Mouse (Mus musculus) left cerebral cortex, postnatal 14 days (tissue): Measurements from ENCODE around the gene Impdh1. TPM values are rescaled to one million over a fixed set of nuclear protein-coding genes. Genes with fewer than 3 reads are reported as not detected.
A peak's percentile ranks its signal among the peaks of the same experiment; 100 is the strongest.
"Not testable (repeated sequence)": the region's sequence is repeated elsewhere in the genome, so short reads cannot be mapped to it uniquely, and the experiment has no call there.

Experiments used
- DNase-seq, 2 experiments: peaks; one replicate each; pipeline ENCODE4 v3.0.0; 2021 to 2022; ENCODE audit warnings: low spot score in 2 of 2, mixed read lengths in 1 of 2
- intact Hi-C: fragments of 180-260 bp; cut with DNase I; formaldehyde crosslinking; loops from one replicate; pipeline ENCODE4 v1.15.1; 2025
- total RNA-seq, 2 experiments: library from RNA; stranded (reverse); gene quantifications; 2 replicates each; pipeline ENCODE4 v1.2.3; 2021

Impdh1 gene
- total RNA-seq, 2 experiments from 2014 or later = 86.5 to 99.2 TPM

- DNase-seq = no peak
- intact Hi-C loops = no loop called here
Measured at GRCm38 (mm10) chr6:29195846-29196698, 20.1 kb downstream of the Impdh1 start.

GRCm38 (mm10) chr6:29195146-29195545 is 21.0 kb downstream of the Impdh1 start:
- intact Hi-C loops = no loop called here
- DNase-seq = no peak

- DNase-seq = no peak
- intact Hi-C loops = no loop called here
Measured at GRCm38 (mm10) chr6:29193961-29194750, 22.0 kb downstream of the Impdh1 start.

- DNase-seq = no peak
- intact Hi-C loops = no loop called here
Measured at GRCm38 (mm10) chr6:29187936-29188335, 28.2 kb downstream of the Impdh1 start.

DNA sequence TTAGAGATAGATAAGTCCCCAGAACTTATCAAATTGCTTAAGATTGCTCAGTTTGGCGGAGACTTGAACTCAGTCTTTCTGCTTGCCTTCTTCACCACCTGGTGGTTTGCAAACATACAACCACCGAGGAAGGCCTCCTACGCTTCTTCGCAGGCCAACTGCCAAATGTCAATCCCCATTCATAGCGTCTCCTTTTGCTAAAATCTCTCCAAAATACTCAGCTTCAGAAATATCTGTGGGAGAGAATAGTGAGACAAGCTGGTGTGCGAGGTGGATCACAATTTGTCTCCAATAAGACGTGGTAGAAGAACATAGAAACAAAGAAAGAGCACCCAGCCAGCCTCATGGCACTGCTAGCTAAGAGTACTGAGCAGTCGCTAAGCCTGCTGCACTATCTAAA is 36.3 kb downstream of the Impdh1 start:
- intact Hi-C loops = no loop called here
- peak; percentile 60 to 72 for DNase-seq

DNA sequence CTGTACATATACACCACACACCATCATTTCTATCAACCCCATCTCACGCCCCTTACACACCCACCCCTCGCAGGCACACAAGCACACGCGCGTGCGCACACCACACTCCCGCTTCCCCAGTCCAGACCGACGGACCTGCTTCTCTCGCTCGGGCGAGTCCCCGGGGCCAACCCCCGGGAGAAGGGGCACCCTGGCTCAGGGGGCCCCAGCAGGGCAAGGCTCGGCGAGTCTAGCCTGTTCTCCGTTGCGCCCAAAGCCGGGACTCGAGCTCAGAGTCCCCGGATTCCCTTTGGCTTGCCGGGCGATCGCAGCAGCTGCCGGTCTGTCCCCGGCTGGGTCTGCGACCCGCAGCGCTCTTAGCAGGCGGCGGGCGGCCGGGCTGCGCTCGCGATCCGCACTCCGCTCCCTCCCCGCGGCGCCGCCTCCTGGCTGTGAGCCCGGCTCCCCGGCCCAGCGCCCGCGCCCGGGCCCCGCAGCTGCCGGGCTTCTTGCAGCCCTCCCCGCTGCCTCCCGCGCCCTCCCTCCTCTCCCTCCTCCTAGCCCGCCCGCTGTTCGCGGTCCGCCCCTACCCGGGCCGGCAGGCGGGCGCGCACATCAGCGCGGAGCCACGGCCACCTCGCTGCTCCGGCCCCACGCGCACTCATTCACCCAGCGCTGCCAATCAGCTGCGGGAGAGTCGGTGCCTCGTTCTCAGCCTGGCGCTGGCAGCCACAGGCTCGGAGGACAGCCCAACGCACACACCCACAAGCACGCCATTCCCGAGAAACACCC is 37.1 kb downstream of the Impdh1 start, which contains the start of gene Prrt4:
Gene Prrt4 (minus strand): TSS at position 697 of the 771 bp plus-strand sequence.
- intact Hi-C loops = no loop called here

DNA sequence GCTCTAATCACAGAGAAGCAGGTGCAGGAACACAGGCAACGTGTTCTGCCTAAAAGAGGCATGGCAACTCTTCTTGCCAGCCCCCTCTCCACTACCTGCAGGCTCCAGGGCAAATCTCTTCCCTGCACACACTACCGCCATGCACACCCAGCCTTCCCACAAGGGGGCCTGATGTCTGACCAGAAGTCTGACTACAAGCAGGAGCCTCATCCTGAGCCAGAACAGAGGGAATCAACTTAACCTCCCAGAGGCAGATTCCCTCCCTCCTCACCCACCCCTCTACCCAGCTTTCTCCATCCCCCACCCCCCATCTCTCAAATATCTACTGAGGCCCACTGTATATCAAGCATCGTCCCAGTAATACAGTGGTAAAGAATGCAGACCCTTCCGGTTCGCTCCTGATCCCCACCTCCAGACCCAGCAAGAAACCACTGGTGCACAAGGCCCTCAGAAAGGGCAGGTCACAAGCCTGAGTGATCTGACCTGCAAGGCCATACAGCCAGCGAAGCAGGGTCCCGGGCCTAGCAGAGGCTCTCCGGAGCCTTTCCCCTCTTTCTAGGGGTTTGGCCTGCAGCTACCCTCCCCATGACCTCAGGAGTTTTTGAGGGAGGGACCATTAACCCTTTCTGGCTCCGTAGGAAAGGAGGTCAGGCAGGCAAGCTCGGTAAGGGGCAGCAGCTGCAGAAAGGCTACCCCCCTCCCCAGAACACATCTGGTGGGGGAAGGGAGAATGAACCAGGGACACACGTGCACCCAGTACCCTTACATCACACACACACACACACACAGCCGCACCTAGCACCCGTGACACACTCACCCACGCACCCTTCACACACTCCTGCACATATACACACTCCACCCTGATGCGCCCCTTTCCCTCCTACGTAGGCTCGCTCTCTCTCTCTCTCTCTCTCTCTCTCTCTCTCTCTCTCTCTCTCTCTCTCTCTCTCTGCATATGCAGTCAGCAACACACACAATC is 38.0 kb downstream of the Impdh1 start:
- DNase-seq = peak in 1 of 2 experiments; percentile 82
- intact Hi-C loops = no loop called here

More for the DNA sequence above, 37.1 kb downstream of the Impdh1 start, which contains the start of gene Prrt4:
- DNase-seq = peak; percentile 71 to 82

- intact Hi-C loops = no loop called here
- DNase-seq = no peak
Measured at GRCm38 (mm10) chr6:29175113-29175512, 41.1 kb downstream of the Impdh1 start.

DNA sequence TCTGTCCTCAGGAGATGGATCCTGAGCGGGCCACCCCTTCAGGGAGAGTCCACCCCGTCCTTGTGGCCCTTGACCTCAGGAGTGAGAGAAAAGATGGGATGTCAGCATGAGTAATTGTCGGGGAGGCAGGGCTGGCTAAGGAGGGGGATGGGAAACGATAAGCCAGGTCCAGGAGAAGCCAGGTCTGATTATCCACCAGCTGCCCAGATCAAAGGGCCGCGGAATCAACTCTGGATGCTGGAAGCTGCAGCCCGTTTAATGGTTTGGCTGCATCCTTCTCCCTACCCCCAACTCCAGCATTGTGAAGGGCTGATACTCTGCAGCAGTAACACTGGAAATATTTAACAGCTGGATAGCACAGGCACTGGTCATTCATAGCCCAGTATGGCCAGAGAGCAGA is 41.8 kb downstream of the Impdh1 start:
- no peak for DNase-seq
- intact Hi-C loops = no loop called here

DNA sequence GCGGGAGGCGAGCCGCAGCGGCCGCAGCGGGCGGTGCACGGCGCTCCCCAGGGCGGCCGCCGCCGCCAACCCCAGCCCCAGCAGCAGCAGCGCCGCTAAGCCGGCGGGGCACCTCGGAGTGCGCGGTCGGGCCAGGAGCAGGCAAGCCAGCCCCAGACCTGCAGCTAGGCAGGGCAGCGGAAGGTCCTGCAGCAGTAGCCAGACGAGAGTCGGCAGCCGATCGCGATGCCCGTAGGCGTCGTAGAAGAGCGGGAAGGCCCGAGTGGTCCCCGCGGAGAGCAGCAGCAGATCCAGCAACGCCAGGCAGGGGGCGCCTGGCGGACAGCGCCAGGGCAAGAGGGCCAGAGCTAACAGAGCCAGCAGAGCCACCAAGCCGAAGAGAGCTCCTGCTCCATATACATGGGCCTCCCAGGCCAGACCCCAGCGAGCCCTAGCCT is 45.2 kb downstream of the Impdh1 start:
- DNase-seq = peak; percentile 77 to 80
- intact Hi-C loops = no loop called here

DNA sequence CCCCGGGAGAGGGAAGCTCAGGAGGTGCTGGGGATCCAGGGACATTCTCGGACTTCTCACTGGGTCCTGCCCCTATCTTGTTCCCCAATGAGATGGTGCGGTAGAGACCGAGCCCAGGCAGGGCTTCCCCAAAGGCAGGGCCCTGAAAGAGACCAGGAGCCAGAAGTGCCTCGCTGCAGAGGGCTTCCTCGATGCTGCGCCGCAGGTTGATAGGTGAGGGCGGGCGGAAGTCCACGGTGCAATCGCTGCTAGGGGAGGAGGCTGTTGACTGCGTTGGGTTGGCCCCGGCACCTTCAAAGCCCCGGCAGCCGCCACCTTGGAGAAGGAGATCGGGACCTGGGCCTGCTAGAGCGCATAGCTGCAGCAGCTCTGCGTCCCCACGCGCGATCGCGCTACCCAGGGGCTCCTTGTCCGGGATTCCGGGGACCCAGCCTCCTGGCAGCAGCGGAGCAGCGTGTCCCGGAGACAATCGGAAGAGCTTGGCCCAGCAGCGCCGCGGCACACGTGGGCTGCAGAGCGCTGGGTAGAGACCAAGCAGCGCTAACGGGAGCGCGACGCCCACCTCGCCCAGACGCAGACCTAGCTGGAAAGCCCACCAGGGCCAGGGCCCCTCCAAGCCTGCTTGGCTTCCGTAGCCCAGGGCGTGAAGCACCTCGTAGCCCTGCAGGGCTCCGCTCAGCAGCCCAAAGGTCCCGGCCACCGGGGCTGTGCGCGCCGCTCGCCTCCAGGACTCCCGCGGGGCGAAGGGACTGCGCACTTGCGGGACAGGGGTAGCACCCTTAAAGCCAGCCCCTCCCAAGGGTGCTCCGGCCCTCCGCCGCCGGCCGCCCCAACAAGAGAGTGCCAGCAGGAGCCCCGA is 45.9 kb downstream of the Impdh1 start:
- no peak for DNase-seq

GRCm38 (mm10) chr6:29169675-29170062 is 46.5 kb downstream of the Impdh1 start:
- DNase-seq = no peak
- intact Hi-C loops = loop anchor here (5.0 kb wide), 1 partner anchor 108 kb away; the partner anchor contains the start of gene Fam71f2

More for the DNA sequence above, 45.9 kb downstream of the Impdh1 start:
- intact Hi-C loops = no loop called here

DNA sequence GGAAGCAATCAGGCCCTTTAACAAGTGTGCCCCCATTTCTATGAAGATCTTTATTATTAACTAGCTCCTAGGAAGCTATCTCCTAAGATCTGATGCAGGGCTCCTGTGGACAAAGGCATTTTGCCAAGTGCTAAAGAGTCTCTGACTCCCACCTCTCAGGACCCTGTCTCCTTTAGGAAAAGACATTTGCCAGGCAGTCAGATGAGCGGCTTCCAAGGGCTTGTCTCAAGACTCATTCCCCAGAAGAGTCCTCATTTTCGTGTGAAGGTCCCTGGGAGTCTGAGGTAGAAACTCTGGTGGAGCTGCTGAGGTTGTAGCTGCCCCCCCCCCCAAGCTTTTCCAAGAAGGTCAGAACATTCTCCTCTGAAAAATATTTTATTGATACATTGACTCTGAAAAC is 47.3 kb downstream of the Impdh1 start:
- DNase-seq = no peak
- intact Hi-C loops = loop anchor here (5.0 kb wide), 1 partner anchor 108 kb away; the partner anchor contains the start of gene Fam71f2

DNA sequence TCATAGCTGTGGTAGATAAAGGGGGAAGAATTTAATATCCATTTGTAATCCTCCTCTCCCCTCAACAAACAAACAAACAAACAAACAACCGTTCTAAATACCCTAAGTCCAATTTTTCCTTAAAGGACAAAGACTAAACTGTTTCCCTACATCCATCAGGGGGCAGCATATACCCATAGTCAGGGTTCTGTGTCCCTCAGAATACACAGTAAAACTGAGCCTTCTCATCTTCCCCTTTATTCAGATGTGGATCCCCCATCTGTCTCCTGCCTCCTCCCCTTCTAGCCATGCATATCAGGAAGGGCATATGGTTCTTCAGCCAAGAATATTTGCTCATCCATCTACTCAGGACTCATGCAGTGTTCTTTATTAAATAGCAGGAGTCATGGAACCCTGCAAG is 50.0 kb downstream of the Impdh1 start:
- intact Hi-C loops = loop anchor here (1.0 to 5.0 kb wide), 2 partner anchors 32 to 111 kb away; partner anchors contain the start of gene Fam71f2
- peak; percentile 74 to 75 for DNase-seq

GRCm38 (mm10) chr6:29164314-29165244 is 51.6 kb downstream of the Impdh1 start, which contains the start of gene Rbm28:
Gene Rbm28, minus strand, starts transcription at chr6:29165006.
- DNase-seq = peak; percentile 93 to 94
- intact Hi-C loops = loop anchor here (5.0 kb wide), 1 partner anchor 113 kb away; the partner anchor contains the start of gene Fam71f2

GRCm38 (mm10) chr6:29161291-29161690 is 54.9 kb downstream of the Impdh1 start:
- DNase-seq, intact Hi-C loops: not testable (repeated sequence)
